Mouse (Mus musculus): ENCODE data around the gene Hipk3. TPM values are rescaled to one million over a fixed set of nuclear protein-coding genes. Genes with fewer than 3 reads are reported as not detected.

Hipk3 gene
- polyA plus RNA-seq, 1 experiment, result 28.5 TPM

DNA sequence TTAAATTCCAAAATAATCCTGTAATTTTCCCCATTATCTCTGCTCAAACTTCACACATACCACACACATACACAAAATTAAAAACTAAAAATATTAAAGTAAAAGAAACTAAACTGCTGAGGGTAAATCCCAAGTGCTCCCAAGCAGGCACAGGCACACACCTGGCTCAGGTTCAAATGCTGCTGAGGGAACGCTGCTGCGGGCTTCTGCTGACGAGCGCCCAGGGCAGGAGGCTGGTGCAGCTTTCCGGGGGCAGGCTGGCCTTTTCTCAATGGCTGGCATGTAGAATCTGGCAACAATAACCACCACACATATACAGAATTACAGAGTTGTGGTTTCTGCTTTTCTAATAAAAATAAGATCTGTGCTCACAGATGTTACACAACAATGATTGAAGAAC lies 63.7 kb downstream of the Hipk3 start:
- DNase-seq, result no peak
- Histone ChIP-seq H3K27me3 (ENCODE audit: control insufficient read depth, insufficient read depth, low read length) (no peaks in the 10 kb centered on the region), H3K27ac (ENCODE audit: control insufficient read depth, insufficient read depth, low read length) (no peak overlapping the region), H3K4me1 (replicated peaks; ENCODE audit: control insufficient read depth, insufficient read depth, low read length) (no peaks in the 10 kb centered on the region), H3K36me3 (ENCODE audit: control insufficient read depth, insufficient read depth, low read length) (peaks cover 43% of the 10 kb centered on the region), H3K4me3 (ENCODE audit: control insufficient read depth, insufficient read depth, low read length) (no peak overlapping the region)
- TF ChIP-seq POLR2A (IDR thresholded peaks at IDR 0.05; ENCODE audit: control insufficient read depth, extremely low read depth, insufficient read depth, low read length, poor library complexity) (no peak), CTCF (IDR thresholded peaks at IDR 0.05; ENCODE audit: borderline replicate concordance, control insufficient read depth, extremely low read depth, insufficient read depth, low read length, poor library complexity) (no peak)
- 95% methylated on average over 5 of the region's 5 CpGs for WGBS

DNA sequence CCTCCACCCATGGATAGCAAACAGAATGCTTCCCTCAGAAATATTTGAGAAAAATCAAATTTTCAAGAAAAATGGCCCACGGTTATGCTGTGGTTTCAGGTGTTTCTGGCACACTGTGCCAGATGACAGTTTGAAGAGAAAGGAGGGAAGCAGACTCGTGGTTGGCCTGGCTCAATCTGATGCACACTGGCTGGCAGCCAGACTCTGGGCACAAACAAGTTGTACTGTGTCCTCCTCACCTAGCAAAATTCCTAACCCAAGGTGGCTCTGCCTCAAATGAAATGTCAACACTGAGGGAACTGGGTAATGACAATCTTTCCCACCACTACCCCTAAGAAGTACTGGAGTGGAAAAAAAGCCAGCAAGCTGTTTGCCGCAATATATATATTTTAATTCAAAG lies 68.1 kb downstream of the Hipk3 start:
- Histone ChIP-seq H3K27me3 (ENCODE audit: control insufficient read depth, insufficient read depth, low read length) (no peaks in the 10 kb centered on the region), H3K4me1 (replicated peaks; ENCODE audit: control insufficient read depth, insufficient read depth, low read length) (no peaks in the 10 kb centered on the region), H3K4me3 (ENCODE audit: control insufficient read depth, insufficient read depth, low read length) (no peak overlapping the region), H3K36me3 (ENCODE audit: control insufficient read depth, insufficient read depth, low read length) (peaks cover 19% of the 10 kb centered on the region), H3K27ac (ENCODE audit: control insufficient read depth, insufficient read depth, low read length) (no peak overlapping the region)
- 50% methylated on average over 3 of the region's 3 CpGs for WGBS
- no peak for TF ChIP-seq POLR2A (IDR thresholded peaks at IDR 0.05; ENCODE audit: control insufficient read depth, extremely low read depth, insufficient read depth, low read length, poor library complexity)
- no peak for DNase-seq

DNA sequence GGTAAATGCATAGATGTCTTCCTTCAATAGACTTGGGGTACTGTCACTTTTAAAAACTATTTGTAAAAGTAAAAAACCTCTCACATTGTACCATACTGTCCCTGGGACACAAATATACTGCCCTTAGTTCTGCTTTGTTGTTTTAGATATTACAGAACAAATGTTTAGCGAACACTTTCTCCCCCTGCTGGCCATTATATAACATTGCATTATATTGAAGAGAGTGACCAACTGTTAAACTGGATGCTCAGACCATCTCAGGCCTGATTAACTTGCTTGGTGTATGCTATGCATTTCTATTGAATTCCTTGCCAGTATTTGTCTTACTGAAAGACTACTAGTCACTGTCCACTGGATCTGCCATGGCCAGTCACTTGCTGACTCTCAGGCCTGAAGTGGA lies 72.0 kb downstream of the Hipk3 start:
- Histone ChIP-seq H3K27me3 (ENCODE audit: control insufficient read depth, insufficient read depth, low read length) (no peaks in the 10 kb centered on the region), H3K36me3 (ENCODE audit: control insufficient read depth, insufficient read depth, low read length) (no peaks in the 10 kb centered on the region), H3K4me1 (replicated peaks; ENCODE audit: control insufficient read depth, insufficient read depth, low read length) (no peaks in the 10 kb centered on the region), H3K4me3 (ENCODE audit: control insufficient read depth, insufficient read depth, low read length) (no peak overlapping the region), H3K27ac (ENCODE audit: control insufficient read depth, insufficient read depth, low read length) (no peak overlapping the region)
- 23% methylated on average over 1 of the region's 1 CpGs for WGBS
- TF ChIP-seq CTCF (IDR thresholded peaks at IDR 0.05; ENCODE audit: borderline replicate concordance, control insufficient read depth, extremely low read depth, insufficient read depth, low read length, poor library complexity) (no peak), POLR2A (IDR thresholded peaks at IDR 0.05; ENCODE audit: control insufficient read depth, extremely low read depth, insufficient read depth, low read length, poor library complexity) (no peak)
- no peak for DNase-seq

DNA sequence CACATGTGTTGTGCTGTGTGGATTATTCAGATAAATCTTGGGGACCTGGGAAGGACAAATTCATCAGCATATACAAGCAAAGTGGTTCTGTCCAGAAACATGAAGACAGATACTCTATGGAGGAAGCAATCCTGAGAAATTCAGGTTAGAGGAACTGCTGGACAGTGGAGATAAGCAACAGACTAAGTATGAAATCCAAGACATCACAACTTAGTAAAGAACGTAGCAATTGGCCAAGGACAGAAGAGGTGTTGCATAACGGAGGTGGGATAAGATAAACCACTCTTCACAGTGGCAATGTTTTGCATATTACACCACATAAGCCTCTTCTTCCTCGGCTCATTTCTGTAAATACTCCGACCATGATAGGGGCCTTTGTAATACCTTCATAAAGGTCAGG lies 73.4 kb downstream of the Hipk3 start:
- TF ChIP-seq POLR2A (IDR thresholded peaks at IDR 0.05; ENCODE audit: control insufficient read depth, extremely low read depth, insufficient read depth, low read length, poor library complexity), result no peak
- TF ChIP-seq CTCF (IDR thresholded peaks at IDR 0.05; ENCODE audit: borderline replicate concordance, control insufficient read depth, extremely low read depth, insufficient read depth, low read length, poor library complexity), result no peak
- Histone ChIP-seq H3K4me3 (ENCODE audit: control insufficient read depth, insufficient read depth, low read length) (no peak overlapping the region), H3K4me1 (replicated peaks; ENCODE audit: control insufficient read depth, insufficient read depth, low read length) (no peaks in the 10 kb centered on the region), H3K27ac (ENCODE audit: control insufficient read depth, insufficient read depth, low read length) (no peak overlapping the region), H3K27me3 (ENCODE audit: control insufficient read depth, insufficient read depth, low read length) (no peaks in the 10 kb centered on the region), H3K36me3 (ENCODE audit: control insufficient read depth, insufficient read depth, low read length) (no peaks in the 10 kb centered on the region)
- 82% methylated on average over 4 of the region's 4 CpGs for WGBS
- DNase-seq, result no peak

DNA sequence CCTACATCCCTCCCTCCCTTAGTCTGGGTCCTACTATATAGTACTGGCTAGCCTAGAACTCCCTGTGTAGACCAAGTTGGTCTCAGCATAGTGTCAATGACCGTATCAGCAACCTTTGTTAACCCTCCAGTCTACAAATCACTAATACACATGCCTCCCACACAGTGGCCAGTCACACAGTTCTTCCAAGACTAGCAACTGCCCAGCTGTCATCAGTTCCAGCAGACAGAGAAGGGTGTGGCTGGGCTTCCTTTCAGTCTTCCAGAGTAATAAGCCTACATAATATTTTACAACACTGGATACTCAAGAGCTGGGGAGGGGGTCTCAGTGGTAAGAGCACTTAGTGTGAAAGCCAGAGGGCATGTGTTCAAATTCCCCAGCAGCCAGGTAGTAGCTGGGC lies 74.2 kb downstream of the Hipk3 start:
- H3K4me3 ChIP-seq (ENCODE audit: control insufficient read depth, insufficient read depth, low read length), result no peak overlapping the region
- whole genome bisulfite sequencing, result 98% methylated on average over 1 of the region's 1 CpGs
- H3K27me3 ChIP-seq (ENCODE audit: control insufficient read depth, insufficient read depth, low read length), result no peaks in the 10 kb centered on the region
- no peak for DNase-seq
- TF ChIP-seq POLR2A (IDR thresholded peaks at IDR 0.05; ENCODE audit: control insufficient read depth, extremely low read depth, insufficient read depth, low read length, poor library complexity), result no peak
- no peak for TF ChIP-seq CTCF (IDR thresholded peaks at IDR 0.05; ENCODE audit: borderline replicate concordance, control insufficient read depth, extremely low read depth, insufficient read depth, low read length, poor library complexity)
- no peaks in the 10 kb centered on the region for H3K36me3 ChIP-seq (ENCODE audit: control insufficient read depth, insufficient read depth, low read length)
- H3K4me1 ChIP-seq (replicated peaks; ENCODE audit: control insufficient read depth, insufficient read depth, low read length), result no peaks in the 10 kb centered on the region
- no peak overlapping the region for H3K27ac ChIP-seq (ENCODE audit: control insufficient read depth, insufficient read depth, low read length)

DNA sequence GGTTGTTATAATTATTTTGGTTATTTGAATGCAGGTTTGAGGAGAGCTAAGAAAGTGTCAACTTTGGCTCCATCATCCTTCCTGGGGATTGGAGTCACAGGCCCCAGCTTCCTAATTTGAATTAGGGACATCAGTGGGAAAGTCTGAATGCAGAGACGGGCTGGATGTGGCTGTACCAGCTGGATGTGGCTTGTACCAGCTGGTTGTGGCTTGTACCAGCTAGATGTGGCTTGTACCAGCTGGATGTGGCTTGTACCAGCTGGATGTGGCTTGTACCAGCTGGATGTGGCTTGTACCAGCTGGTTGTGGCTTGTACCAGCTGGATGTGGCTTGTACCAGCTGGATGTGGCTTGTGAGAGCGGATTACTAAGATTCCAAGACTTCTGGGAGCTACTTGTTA lies 74.8 kb downstream of the Hipk3 start:
- no peaks in the 10 kb centered on the region for H3K36me3 ChIP-seq (ENCODE audit: control insufficient read depth, insufficient read depth, low read length)
- WGBS, result 9% methylated on average over 2 of the region's 2 CpGs
- H3K4me1 ChIP-seq (replicated peaks; ENCODE audit: control insufficient read depth, insufficient read depth, low read length), result no peaks in the 10 kb centered on the region
- H3K27ac ChIP-seq (ENCODE audit: control insufficient read depth, insufficient read depth, low read length), result no peak overlapping the region
- no peak for DNase-seq
- no peak overlapping the region for H3K4me3 ChIP-seq (ENCODE audit: control insufficient read depth, insufficient read depth, low read length)
- TF ChIP-seq CTCF (IDR thresholded peaks at IDR 0.05; ENCODE audit: borderline replicate concordance, control insufficient read depth, extremely low read depth, insufficient read depth, low read length, poor library complexity) (no peak), POLR2A (IDR thresholded peaks at IDR 0.05; ENCODE audit: control insufficient read depth, extremely low read depth, insufficient read depth, low read length, poor library complexity) (no peak)
- H3K27me3 ChIP-seq (ENCODE audit: control insufficient read depth, insufficient read depth, low read length), result no peaks in the 10 kb centered on the region

DNA sequence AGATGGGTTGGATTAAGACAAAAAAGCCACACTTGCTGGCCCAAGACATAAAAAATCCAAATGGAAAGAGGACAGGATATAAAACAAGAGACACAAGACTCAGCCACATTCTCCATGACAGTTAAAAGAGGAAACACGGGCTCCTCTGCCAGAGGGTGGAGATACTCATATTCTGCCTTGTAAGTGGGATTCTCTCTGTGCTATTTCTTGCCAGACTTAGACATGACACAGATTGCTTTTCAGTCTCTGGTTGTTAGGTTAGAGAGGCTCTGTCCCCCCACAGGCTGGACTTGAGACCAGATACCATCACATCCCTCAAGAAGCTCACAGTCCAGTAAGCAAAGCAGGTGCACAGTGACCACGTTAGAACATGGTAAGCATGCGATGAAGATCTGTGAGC lies 81.2 kb downstream of the Hipk3 start:
- WGBS, result 81% methylated on average over 3 of the region's 3 CpGs
- Histone ChIP-seq H3K4me3 (ENCODE audit: control insufficient read depth, insufficient read depth, low read length) (no peak overlapping the region), H3K4me1 (replicated peaks; ENCODE audit: control insufficient read depth, insufficient read depth, low read length) (peaks cover 15% of the 10 kb centered on the region; the same call in 1 of the 2 replicates), H3K36me3 (ENCODE audit: control insufficient read depth, insufficient read depth, low read length) (no peaks in the 10 kb centered on the region), H3K27me3 (ENCODE audit: control insufficient read depth, insufficient read depth, low read length) (peaks cover 4% of the 10 kb centered on the region), H3K27ac (ENCODE audit: control insufficient read depth, insufficient read depth, low read length) (no peak overlapping the region)
- DNase-seq, result no peak
- TF ChIP-seq POLR2A (IDR thresholded peaks at IDR 0.05; ENCODE audit: control insufficient read depth, extremely low read depth, insufficient read depth, low read length, poor library complexity) (no peak), CTCF (IDR thresholded peaks at IDR 0.05; ENCODE audit: borderline replicate concordance, control insufficient read depth, extremely low read depth, insufficient read depth, low read length, poor library complexity) (no peak)
